Mouse (Mus musculus) lung, postnatal 0 days (tissue): ENCODE data around the gene Guk1.
A peak's percentile ranks its signal among the peaks of the same experiment; 100 is the strongest.

ENCODE experiments used
- CTCF ChIP-seq: IDR thresholded peaks from 2 replicates; pipeline ENCODE4 v1.5.1; 2016; ENCODE audit warnings: antibody characterized with exemption, mild to moderate bottlenecking
- EP300 ChIP-seq: IDR thresholded peaks from 2 replicates; pipeline ENCODE4 v1.6.1; 2016; ENCODE audit warnings: antibody characterized with exemption, mild to moderate bottlenecking, control low read depth

- TF ChIP-seq CTCF (peak; percentile 47), EP300 (peak; percentile 83)
Observed at GRCm38 (mm10) chr11:59163255-59164236, 28.5 kb downstream of the Guk1 start, which contains the start of gene Iba57.
